Mouse (Mus musculus): ENCODE measurements around the gene G0s2. TPM values are rescaled to one million over a fixed set of nuclear protein-coding genes. Genes with fewer than 3 reads are reported as not detected.

Gene G0s2
- polyA plus RNA-seq (2012; rRNA removed), result 36.0 and 37.1 TPM in 2 replicates

DNA sequence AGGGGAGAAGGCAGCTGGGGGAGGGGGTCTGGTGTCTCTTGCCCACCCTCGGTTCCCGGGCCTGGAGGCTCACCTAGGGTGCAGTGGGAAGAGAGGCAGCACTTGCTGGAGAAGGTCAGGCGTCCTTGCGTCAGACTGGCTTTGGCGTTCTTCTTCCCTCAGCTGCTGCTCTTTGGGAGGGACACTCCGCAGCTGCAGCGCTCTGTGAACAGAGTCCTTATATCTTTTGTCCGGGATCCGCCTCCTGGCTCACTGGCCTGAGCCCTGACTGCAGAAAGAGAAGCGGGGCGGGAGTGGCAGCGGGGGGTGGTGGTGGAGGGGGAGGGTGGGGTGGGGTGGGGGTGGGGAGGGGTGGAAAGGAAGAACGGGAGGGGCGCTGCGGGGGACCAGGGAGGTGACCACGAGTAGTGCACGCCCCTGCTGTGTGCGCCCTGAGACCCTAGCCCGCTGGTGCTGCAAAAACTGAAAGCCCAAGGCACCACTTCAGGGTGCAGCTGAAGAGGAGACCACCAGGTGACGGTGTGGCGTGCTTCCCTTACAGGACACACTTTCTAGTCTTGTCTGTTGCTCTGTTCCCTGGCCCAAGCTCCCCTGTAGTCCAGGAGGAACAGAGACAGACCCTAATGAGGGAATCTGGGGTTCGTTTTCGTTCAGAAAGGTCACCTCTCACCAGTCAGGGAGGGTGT is at the start of gene G0s2:
G0s2 (minus strand) TSS at position 302 of the 686 bp plus-strand sequence.
- Histone ChIP-seq H3K4me1 (ENCODE audit: control insufficient read depth, insufficient read depth, low read length) (peaks cover 7% of the 10 kb centered on the region; the same call in 1 of the 2 replicates), H3K27ac (ENCODE audit: insufficient read depth, low read length) (peak within 1 kb of the TSS; percentile 72), H3K27me3 (ENCODE audit: control insufficient read depth, insufficient read depth, low read length) (no peaks in the 10 kb centered on the region), H3K4me3 (replicated peaks; ENCODE audit: insufficient read depth, low read depth, low read length) (peak within 1 kb of the TSS; percentile 50)
- peak; percentile 27; the same call in 1 of the 2 replicates for TF ChIP-seq POLR2A (IDR thresholded peaks at IDR 0.05; ENCODE audit: borderline replicate concordance, insufficient read depth, low read length)
- TF ChIP-seq CTCF (IDR thresholded peaks at IDR 0.05; ENCODE audit: borderline replicate concordance, insufficient read depth, low read depth, low read length), result peak; percentile 62
- 16% methylated on average over 23 of the region's 23 CpGs for WGBS
- DNase-seq, result peak; percentile 51 to 61

DNA sequence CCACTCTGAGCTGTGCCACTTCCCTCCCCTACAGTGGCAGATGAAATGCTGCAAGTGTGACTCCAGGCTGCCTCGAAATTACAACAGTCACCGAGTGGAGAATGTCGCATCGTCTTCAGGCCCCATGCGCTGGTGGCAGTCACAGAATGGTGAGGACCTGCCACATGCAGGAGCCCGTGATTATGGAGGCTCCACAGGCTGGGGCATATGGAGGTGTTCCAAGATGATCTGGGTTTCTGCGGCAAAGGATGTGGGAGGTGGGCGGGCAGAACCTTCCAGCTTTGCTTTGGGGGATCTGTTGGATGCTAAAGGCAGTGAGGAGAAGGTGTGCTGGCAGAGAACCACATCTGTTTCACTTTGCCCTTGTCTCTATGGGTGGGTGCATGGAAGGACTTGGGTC is 47.4 kb upstream of the G0s2 start:
- TF ChIP-seq CTCF (IDR thresholded peaks at IDR 0.05; ENCODE audit: borderline replicate concordance, insufficient read depth, low read depth, low read length), result no peak
- no peak for TF ChIP-seq POLR2A (IDR thresholded peaks at IDR 0.05; ENCODE audit: borderline replicate concordance, insufficient read depth, low read length)
- no peak overlapping the region for H3K4me3 ChIP-seq (replicated peaks; ENCODE audit: insufficient read depth, low read depth, low read length)
- no peaks in the 10 kb centered on the region for H3K27me3 ChIP-seq (ENCODE audit: control insufficient read depth, insufficient read depth, low read length)
- DNase-seq, result no peak
- no peak overlapping the region for H3K27ac ChIP-seq (ENCODE audit: insufficient read depth, low read length)
- peaks cover 16% of the 10 kb centered on the region for H3K4me1 ChIP-seq (ENCODE audit: control insufficient read depth, insufficient read depth, low read length)
- 87% methylated on average over 8 of the region's 8 CpGs for WGBS

DNA sequence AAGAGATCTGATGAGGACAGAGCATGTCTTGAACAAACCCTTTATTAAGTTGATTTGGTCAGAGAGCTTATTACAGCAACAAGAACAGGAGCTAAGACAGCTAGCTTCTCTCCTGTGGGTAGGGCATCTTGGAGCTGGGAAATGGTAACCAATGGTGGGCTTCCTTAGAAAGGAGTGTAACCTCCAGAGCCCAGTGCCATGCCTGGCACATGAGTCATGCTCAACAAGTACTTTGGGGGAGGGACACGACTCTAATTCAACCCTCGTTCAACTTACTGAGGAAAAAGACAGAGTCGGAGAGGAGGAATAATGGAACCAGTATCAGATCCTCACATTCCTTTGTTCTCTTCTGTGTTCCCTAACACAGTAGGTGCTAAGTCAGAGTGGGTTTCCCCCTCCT is 46.7 kb upstream of the G0s2 start:
- WGBS, result 77% methylated on average over 3 of the region's 3 CpGs
- Histone ChIP-seq H3K4me3 (replicated peaks; ENCODE audit: insufficient read depth, low read depth, low read length) (no peak overlapping the region), H3K27ac (ENCODE audit: insufficient read depth, low read length) (no peak overlapping the region), H3K4me1 (ENCODE audit: control insufficient read depth, insufficient read depth, low read length) (peaks cover 23% of the 10 kb centered on the region), H3K27me3 (ENCODE audit: control insufficient read depth, insufficient read depth, low read length) (no peaks in the 10 kb centered on the region)
- DNase-seq, result no peak
- no peak for TF ChIP-seq CTCF (IDR thresholded peaks at IDR 0.05; ENCODE audit: borderline replicate concordance, insufficient read depth, low read depth, low read length)
- TF ChIP-seq POLR2A (IDR thresholded peaks at IDR 0.05; ENCODE audit: borderline replicate concordance, insufficient read depth, low read length), result no peak

DNA sequence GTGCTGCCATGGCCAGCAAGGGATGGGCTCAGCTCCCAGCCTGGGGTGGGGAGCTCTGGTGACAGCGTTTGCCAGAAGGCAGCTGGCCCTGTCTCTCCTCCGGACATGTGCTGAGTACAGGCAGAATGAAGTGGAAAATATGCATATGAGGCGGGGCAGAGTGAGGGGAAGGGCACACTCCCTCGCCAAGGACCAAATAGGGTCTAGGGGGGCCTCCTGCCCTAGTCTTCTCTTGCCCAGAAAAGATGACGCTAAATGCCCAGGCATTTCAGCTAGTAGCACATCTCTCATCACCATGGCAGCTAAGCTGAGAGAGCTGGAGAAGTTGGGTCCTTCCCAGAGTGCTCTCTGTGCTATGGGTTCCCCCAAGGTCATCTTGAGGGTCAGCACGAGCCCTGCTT is 44.1 kb upstream of the G0s2 start:
- Histone ChIP-seq H3K27ac (ENCODE audit: insufficient read depth, low read length) (peak overlapping the region; percentile 67), H3K27me3 (ENCODE audit: control insufficient read depth, insufficient read depth, low read length) (no peaks in the 10 kb centered on the region), H3K4me3 (replicated peaks; ENCODE audit: insufficient read depth, low read depth, low read length) (no peak overlapping the region), H3K4me1 (ENCODE audit: control insufficient read depth, insufficient read depth, low read length) (peaks cover 28% of the 10 kb centered on the region)
- peak; percentile 76 to 85 for DNase-seq
- TF ChIP-seq CTCF (IDR thresholded peaks at IDR 0.05; ENCODE audit: borderline replicate concordance, insufficient read depth, low read depth, low read length) (no peak), POLR2A (IDR thresholded peaks at IDR 0.05; ENCODE audit: borderline replicate concordance, insufficient read depth, low read length) (no peak)
- 9% methylated on average over 6 of the region's 6 CpGs for WGBS

DNA sequence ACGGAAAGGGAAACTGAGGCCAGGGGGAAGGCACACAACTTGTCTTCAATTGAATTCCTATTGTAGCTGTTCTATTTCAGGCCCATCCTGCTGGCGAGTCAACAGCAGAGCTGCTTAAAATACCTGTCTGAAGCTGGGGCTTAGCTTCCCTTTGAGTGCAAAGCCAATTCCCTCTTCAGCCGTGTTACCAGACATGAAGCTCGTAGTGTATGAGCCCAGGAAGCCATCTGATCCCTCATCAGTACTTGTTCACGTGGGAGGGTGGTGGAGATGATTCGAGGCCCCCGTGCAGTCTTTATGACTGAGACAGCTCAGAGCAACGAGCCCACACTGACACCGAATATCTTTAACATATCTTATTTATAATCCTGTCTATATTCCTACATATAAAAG is 43.3 kb upstream of the G0s2 start:
- Histone ChIP-seq H3K27me3 (ENCODE audit: control insufficient read depth, insufficient read depth, low read length) (no peaks in the 10 kb centered on the region), H3K4me3 (replicated peaks; ENCODE audit: insufficient read depth, low read depth, low read length) (no peak overlapping the region), H3K4me1 (ENCODE audit: control insufficient read depth, insufficient read depth, low read length) (peaks cover 32% of the 10 kb centered on the region), H3K27ac (ENCODE audit: insufficient read depth, low read length) (peak overlapping the region; percentile 94)
- TF ChIP-seq POLR2A (IDR thresholded peaks at IDR 0.05; ENCODE audit: borderline replicate concordance, insufficient read depth, low read length), result no peak
- no peak for TF ChIP-seq CTCF (IDR thresholded peaks at IDR 0.05; ENCODE audit: borderline replicate concordance, insufficient read depth, low read depth, low read length)
- DNase-seq, result no peak
- WGBS, result 20% methylated on average over 9 of the region's 9 CpGs

DNA sequence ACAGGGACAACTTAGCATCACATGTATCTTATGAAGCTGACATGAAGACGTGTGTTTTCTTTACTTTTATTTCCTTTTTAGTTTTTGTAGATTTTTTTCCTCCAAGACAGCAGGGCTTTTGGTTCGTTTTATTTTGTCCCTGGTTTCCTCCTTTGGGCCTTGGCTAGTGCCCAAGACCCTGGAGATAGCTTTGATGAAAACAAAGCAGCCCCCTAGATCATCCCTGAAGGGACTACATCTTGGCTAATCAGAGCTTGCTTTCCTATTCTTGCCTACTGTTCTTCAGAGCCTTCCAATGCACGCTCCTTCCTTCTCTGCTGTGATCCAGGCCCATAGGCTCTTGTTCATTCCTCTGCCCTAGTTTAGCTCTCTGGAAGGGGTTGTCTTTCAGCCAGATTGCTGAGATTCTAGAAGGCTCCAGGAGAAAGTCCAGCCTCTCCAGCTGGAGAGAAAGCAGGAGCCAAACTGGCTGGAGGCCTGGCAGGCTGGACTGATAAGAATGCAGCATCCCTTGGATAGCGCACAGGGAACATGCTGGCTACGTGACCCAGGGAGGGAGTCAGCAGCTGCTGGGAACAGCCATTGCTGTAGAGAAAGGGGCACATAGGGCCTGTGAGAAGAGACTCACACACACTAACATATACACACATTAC is 42.8 kb upstream of the G0s2 start:
- DNase-seq, result peak; percentile 88 to 94
- Histone ChIP-seq H3K27ac (ENCODE audit: insufficient read depth, low read length) (peak overlapping the region; percentile 94), H3K4me3 (replicated peaks; ENCODE audit: insufficient read depth, low read depth, low read length) (no peak overlapping the region), H3K4me1 (ENCODE audit: control insufficient read depth, insufficient read depth, low read length) (peaks cover 33% of the 10 kb centered on the region), H3K27me3 (ENCODE audit: control insufficient read depth, insufficient read depth, low read length) (no peaks in the 10 kb centered on the region)
- no peak for TF ChIP-seq CTCF (IDR thresholded peaks at IDR 0.05; ENCODE audit: borderline replicate concordance, insufficient read depth, low read depth, low read length)
- TF ChIP-seq POLR2A (IDR thresholded peaks at IDR 0.05; ENCODE audit: borderline replicate concordance, insufficient read depth, low read length), result peak; percentile 31; the same call in 1 of the 2 replicates
- WGBS, result 15% methylated on average over 5 of the region's 5 CpGs

DNA sequence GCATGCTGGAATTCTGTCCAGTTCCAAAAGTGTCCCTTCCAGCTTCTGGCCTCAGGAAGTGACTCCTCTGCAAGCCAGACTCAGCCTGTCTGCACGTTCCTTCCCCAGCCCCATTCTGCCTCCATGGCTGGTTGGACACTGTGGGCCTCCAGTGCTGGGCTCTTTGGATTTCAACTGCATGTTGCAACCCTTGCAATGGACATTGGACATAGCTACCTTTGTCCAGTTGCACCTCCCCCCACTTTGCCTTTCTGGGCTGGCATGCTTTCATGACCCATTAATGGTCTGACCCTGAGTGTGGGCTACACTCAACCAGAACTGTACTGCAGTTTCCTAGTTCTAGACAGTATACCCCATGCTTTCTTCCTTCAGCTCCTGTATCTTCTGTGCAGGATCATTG is 38.6 kb upstream of the G0s2 start:
- no peak for DNase-seq
- Histone ChIP-seq H3K27ac (ENCODE audit: insufficient read depth, low read length) (no peak overlapping the region), H3K27me3 (ENCODE audit: control insufficient read depth, insufficient read depth, low read length) (no peaks in the 10 kb centered on the region), H3K4me1 (ENCODE audit: control insufficient read depth, insufficient read depth, low read length) (peaks cover 26% of the 10 kb centered on the region), H3K4me3 (replicated peaks; ENCODE audit: insufficient read depth, low read depth, low read length) (no peak overlapping the region)
- 75% methylated on average over 1 of the region's 1 CpGs for WGBS
- TF ChIP-seq POLR2A (IDR thresholded peaks at IDR 0.05; ENCODE audit: borderline replicate concordance, insufficient read depth, low read length) (no peak), CTCF (IDR thresholded peaks at IDR 0.05; ENCODE audit: borderline replicate concordance, insufficient read depth, low read depth, low read length) (no peak)
